Mouse (Mus musculus) heart, postnatal 14 days (tissue): Measurements from ENCODE around the gene Hist2h3c1. TPM values are rescaled to one million over a fixed set of nuclear protein-coding genes. Genes with fewer than 3 reads are reported as not detected.
"Not testable (repeated sequence)": the region's sequence is repeated elsewhere in the genome, so short reads cannot be mapped to it uniquely, and the experiment has no call there.

ENCODE experiments used
- DNase-seq, 2 experiments: peaks; one replicate each; pipeline ENCODE4 v3.0.0; 2021 to 2022
- intact Hi-C: fragments of 180-260 bp; cut with DNase I; formaldehyde crosslinking; loops from one replicate; pipeline ENCODE4 v1.15.1; 2025
- microRNA-seq, 2 experiments: library from miRNA; unstranded; fragments of <30 nt; microRNA quantifications; one replicate each; pipeline ENCODE4 v1.2.0; 2021 to 2022
- total RNA-seq, 2 experiments: library from RNA; stranded (reverse); gene quantifications; 2 replicates each; pipeline ENCODE4 v1.2.3; 2021

The Hist2h3c1 gene
- total RNA-seq, 2 experiments from 2014 or later = 1.1 TPM; not detected in 1

DNA sequence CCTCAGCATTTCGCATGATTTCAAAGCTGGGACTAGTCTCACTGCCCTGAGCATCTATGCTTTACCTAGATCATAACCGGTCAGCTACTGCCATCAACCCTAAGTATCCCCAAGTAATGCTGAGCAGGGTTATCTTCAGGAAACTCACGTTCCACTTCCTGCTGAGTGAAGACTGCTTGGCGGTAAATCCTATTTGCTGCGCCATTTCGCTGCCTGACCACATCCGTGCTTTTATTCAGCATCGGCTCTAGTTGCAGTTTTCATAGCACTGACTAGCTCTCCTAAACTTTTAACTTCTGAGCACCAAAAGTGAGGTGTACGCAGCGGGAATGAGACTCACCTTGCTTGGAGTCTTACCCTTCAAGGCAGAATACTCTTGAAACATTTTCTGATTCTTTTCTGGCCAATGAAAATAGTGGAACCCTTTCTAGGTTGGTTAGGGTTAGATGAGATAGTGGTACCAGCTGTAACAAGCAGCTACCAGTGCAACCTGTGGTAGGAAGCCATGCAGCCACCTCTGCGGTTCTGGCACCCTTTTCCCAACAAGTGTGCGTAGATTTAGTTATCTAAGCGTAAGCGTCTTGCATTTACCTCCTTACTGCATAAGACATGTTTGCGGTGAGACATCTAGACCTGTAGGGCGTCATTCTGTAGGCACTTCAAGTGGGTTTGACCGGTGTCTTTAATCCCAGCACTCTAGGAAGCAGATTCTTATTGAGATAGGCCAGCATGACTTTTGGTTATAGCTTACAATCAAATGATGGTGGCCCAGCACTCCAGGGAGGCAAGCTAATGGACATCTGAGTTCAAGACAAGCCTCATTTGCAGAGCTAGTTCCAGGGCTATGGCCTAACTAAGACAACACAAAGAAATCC is 27.3 kb downstream of the Hist2h3c1 start:
- intact Hi-C loops = no loop called here
- no peak for DNase-seq

DNA sequence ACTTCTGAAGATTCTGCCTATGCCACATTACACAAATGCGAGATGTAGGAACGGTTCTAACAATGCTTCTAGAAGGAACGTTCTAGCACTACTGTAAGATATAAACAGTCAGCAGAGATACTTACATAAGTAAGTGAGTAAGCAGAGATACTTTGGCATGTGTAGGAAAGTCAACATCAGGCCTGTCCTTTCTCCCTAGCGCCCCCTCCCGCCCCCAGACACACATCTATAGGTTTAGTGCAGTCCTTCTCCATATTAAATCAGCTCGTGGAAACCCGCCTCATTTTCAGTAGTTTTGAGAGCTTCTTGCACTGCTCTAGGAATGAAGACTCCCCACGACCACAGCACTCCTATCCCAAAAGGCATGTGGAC is 30.9 kb downstream of the Hist2h3c1 start:
- intact Hi-C loops = loop anchor here (5.0 kb wide), 2 partner anchors 165 to 225 kb away; no protein-coding TSS in a partner anchor
- DNase-seq = peak in 1 of 2 experiments; percentile 39

DNA sequence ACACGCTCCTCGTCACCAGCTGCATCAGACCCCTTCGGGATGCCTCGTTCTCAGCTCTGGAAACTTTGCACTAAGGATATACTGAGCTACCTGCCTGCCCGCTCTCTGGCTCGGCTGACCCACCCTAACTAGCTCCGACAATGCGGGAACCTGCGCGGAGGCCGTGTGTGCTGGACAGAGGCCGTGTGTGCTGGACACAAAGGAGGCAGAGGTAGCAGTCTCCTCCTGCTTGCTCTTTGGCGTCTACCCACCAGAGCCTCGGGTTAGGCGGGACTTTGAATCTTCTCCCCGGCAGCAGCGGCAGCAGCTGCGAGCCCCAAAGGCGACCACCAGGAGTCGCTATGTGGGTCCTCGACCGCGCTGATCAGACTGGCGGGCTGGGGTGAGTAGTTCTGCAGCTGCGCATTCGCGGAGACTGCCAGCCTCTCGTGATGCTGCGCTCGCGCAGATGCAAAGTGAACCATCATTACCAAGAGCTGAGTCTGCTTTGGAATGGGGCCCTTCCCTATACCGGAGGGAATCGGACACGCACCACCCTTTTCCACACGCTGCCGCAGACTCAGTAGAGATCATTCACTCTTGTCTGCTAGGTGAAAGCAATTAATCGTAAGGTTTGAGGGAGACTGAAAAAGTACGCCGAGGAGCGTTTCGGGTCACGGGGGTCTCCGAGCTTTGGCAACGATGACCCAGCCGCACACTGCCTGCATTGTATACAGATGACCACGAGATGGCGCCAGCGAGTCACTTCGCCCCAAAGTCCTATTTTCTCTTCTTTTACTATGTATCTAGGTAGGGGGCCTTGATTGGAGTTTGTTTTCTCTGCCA is 31.5 kb downstream of the Hist2h3c1 start:
- intact Hi-C loops = loop anchor here (5.0 kb wide), 2 partner anchors 164 to 224 kb away; no protein-coding TSS in a partner anchor

DNA sequence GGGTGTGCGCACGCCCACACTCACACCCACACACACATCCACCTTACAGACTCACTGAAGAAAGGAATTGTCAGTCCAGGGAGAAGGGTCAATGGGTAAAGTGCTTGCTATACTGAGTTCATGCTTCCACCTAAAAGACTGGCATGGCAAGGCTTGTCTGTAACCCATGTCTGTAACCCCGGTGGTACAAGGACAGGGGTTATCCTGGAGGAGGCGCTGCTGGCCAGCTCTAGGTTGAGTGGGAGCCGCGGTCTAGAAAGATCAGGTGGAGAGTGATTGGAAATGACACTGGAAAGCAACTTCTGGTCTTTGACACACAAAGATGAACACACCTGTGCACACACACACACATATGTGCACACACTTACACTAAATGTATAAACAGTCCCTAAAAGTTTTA is 34.2 kb downstream of the Hist2h3c1 start:
- intact Hi-C loops = no loop called here

More for the DNA sequence above, 31.5 kb downstream of the Hist2h3c1 start:
- peak; percentile 91 to 95 for DNase-seq

DNA sequence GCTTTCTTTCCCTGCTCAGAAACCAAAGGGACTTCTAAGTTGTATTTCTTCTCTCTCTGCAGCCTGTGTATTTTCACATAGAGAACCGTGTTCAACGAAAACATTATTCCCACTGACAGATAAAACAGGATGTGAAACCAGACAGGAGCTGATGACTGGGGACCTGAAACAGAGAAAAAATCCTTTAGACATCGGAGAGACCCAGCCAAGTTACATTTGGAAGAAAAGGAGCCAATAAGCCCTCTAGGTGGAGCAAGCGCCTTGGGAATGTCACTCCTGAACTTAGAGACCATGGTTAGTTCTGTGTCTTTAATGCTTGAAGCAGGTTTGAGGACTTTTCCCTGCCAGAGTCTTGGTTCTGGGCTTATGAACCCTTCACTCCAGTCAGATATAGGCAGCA is 38.0 kb downstream of the Hist2h3c1 start:
- peak in 1 of 2 experiments; percentile 21 for DNase-seq

More for the DNA sequence above, 34.2 kb downstream of the Hist2h3c1 start:
- DNase-seq = no peak

DNA sequence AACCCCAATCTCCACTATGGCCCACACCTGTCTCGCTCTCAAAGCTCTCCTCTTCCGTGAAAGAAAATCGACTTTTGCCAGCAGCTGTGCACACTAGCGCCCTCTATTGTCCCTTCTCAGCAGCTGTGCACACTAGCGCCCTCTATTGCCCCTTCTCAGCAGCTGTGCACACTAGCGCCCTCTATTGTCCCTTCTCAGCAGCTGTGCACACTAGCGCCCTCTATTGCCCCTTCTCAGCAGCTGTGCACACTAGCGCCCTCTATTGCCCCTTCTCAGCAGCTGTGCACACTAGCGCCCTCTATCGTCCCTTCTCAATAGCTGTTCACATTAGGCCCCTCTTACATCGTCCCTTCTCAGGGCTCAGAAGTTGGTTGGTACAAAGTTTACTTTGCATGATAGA is 40.8 kb downstream of the Hist2h3c1 start:
- intact Hi-C loops = not testable (repeated sequence)
- peak in 1 of 2 experiments; percentile 15 for DNase-seq

More for the DNA sequence above, 38.0 kb downstream of the Hist2h3c1 start:
- intact Hi-C loops = no loop called here

DNA sequence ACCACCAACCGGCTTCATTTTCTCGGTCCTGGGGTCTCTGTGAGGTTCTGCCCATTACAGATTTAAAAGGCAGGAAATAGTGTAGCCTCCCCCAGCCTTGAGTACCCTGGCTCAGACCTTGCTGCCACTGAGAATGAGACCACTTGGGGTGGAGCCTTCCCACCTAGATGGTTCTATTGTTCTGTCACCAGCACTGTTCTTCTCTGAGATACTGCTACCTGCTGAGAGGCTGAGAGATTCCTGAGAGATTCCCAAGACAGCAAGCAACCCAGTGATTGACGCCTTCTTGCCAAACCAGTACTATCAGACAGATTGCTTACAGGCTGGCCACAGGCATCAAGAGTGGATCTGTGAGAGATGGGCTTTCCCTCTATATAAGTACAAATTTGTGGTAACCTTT is 42.7 kb downstream of the Hist2h3c1 start:
- intact Hi-C loops = no loop called here

DNA sequence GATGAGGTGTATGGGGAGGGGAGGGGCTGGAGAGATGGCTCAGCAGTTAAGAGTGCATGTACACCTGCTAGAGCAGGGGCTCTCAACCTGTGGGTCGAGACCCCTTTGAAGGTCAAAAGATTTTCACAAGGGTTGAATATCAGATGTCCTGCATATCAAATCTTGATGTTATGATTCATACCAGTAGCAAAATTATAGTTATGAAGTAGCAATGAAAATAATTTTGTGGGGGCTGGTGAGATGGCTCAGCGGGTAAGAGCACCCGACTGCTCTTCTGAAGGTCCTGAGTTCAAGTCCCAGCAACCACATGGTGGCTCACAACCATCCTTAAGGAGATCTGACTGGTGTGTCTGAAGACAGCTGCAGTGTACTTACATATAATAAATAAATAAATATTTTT is 44.2 kb downstream of the Hist2h3c1 start:
- DNase-seq, intact Hi-C loops: not testable (repeated sequence)

More for the DNA sequence above, 42.7 kb downstream of the Hist2h3c1 start:
- no peak for DNase-seq

DNA sequence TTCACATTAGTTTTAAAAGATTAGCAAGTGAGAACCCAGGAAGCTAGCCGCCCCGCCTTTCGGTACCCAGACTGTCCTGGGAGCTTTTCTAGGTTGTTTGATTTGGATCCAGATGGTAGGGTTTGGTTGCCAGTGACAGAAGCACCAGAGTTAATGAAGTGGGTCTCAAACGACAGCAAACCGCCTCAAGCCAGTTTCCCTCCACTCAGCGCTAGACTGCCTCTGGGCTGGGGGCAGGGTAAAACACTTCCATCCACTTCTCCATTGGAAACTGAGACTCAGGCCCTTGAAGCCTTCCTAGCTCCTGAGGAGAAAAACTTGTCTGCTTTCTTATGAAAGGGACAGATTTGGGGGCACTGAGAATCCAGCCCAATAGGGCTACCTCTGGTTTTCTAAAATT is 46.2 kb downstream of the Hist2h3c1 start:
- intact Hi-C loops = no loop called here
- no peak for DNase-seq

DNA sequence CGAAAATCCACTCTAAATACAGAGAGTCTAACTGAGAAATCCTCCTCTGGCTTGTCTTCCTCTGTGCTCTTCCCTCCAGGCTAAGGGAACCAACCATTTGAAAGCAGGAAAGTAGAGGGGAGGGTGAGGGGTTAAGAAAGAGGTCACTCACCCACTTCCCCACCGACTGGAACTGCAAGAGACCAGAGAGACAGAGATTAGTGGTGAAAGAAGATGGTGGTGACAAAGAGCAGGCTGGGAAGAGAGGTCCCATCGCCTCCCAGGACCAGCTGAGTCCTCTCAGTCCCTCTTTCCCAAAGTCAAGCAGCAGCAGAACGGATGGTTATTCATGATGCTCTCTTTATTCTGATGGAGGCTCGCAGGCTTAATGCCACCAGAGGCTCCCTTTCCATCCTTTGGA is 46.9 kb downstream of the Hist2h3c1 start:
- intact Hi-C loops = no loop called here
- DNase-seq = no peak

DNA sequence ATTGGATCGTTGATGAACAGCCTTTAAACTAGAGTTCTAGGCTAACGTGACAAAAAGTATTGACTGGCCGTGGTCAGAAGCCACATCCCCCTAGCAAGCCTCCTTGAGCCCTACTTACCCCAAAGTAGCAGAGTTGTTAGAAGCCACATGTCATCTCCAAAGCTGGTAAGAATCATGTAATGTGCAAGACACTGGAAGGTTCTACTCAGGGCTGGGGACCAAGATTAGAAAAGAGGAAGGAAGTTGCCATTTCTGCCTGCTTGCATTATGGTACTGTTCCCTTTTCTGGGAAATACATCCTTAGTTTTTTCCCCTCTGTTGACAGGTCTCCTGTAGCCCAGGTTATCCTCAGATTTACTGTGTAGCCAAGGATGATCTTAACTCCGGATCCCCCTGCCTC is 47.3 kb downstream of the Hist2h3c1 start, which contains the start of gene Fcgr1:
TSS of gene Fcgr1 (minus strand) at position 183 of the 400 bp plus-strand sequence.
- no peak for DNase-seq
- intact Hi-C loops = no loop called here

Small RNA genes lying within 50 kb of the gene (microRNA-seq; reads per million reads assigned to microRNA genes)
- gene Gm44492 = 0 to 0.81 reads per million in 2 experiments
- 0 reads per million in 2 experiments for gene Gm47311
- 0 reads per million in 2 experiments for gene Gm47313

Other genes with a start within 250 kb of the Hist2h3c1 start
- 10 to 100 TPM; 27.7 to 29.7 TPM for gene Vps45, start 188.2 kb upstream of the Hist2h3c1 start, total RNA-seq
- 10 to 100 TPM; 49.4 to 54.4 TPM for gene Otud7b, start 142.2 kb upstream of the Hist2h3c1 start, total RNA-seq
- gene Mtmr11, start 84.7 kb upstream of the Hist2h3c1 start, total RNA-seq = 1 to 10 TPM; 3.1 to 4.0 TPM
- 10 to 100 TPM; 18.3 to 22.3 TPM for gene Sf3b4, start 74.4 kb upstream of the Hist2h3c1 start, total RNA-seq
- 1 to 10 TPM; 7.0 to 7.7 TPM for gene Sv2a, start 65.5 kb upstream of the Hist2h3c1 start, total RNA-seq
- gene Bola1, start 27.0 kb upstream of the Hist2h3c1 start, total RNA-seq = 10 to 100 TPM; 17.5 to 18.2 TPM
- 1 to 10 TPM; 4.4 to 5.2 TPM for gene Hist2h2ab, start 26.8 kb upstream of the Hist2h3c1 start, total RNA-seq
- gene Hist2h2ac, start 25.8 kb upstream of the Hist2h3c1 start, total RNA-seq = 10 to 100 TPM; 47.6 to 77.3 TPM
- 1 to 10 TPM; 6.9 to 7.7 TPM for gene Hist2h2be, start 25.6 kb upstream of the Hist2h3c1 start, total RNA-seq
- 10 to 100 TPM; 22.1 to 48.5 TPM for gene Hist2h3c2, start 7.6 kb upstream of the Hist2h3c1 start, total RNA-seq
- gene Hist2h2aa2, start 6.4 kb upstream of the Hist2h3c1 start, total RNA-seq = 100 to 1,000 TPM; 357 to 468 TPM
- gene Hist2h2aa1, start 1.2 kb upstream of the Hist2h3c1 start, total RNA-seq = 10 to 100 TPM; 13.0 to 17.3 TPM
- 10 to 100 TPM; 26.0 to 42.3 TPM for gene Hist2h4, start 16.6 kb downstream of the Hist2h3c1 start, total RNA-seq
- gene Hist2h3b, start 22.0 kb downstream of the Hist2h3c1 start, total RNA-seq = 100 to 1,000 TPM; 125 to 254 TPM
- 100 to 1,000 TPM; 121 to 256 TPM for gene Hist2h2bb, start 23.1 kb downstream of the Hist2h3c1 start, total RNA-seq
- gene Fcgr1, start 47.3 kb downstream of the Hist2h3c1 start, total RNA-seq = under 1 TPM; 0.45 to 0.46 TPM
- gene BC107364, start 205.6 kb downstream of the Hist2h3c1 start, total RNA-seq = not detected